Mouse (Mus musculus) erythroblast, embryonic 14.5 days (primary cell): ENCODE measurements at regions not wholly inside any gene's neighbourhood (a gene's known extent, or its start where the extent isn't known, plus 50 kb on each side); places are given as distances from the start of the nearest gene placed in this dataset.

Experiments used
- H3K27me3 ChIP-seq: 2 replicates; pipeline ENCODE4 v1.6.1; 2012; ENCODE audit warnings: inconsistent platforms; ENCODE audit not compliant: control insufficient read depth
- H3K36me3 ChIP-seq: 2 replicates; pipeline ENCODE4 v1.6.1; 2012; ENCODE audit warnings: mild to moderate bottlenecking, inconsistent platforms; ENCODE audit not compliant: control insufficient read depth
- H3K4me1 ChIP-seq: 2 replicates; pipeline ENCODE4 v1.6.1; 2012; ENCODE audit warnings: inconsistent platforms; ENCODE audit not compliant: control insufficient read depth
- H3K4me3 ChIP-seq: replicated peaks from 2 replicates; pipeline ENCODE3; 2012; ENCODE audit warnings: moderate library complexity, mild to moderate bottlenecking, inconsistent platforms
- H3K9me3 ChIP-seq: 2 replicates; pipeline ENCODE4 v1.6.1; 2012; ENCODE audit warnings: low read length, inconsistent platforms, mixed read lengths; ENCODE audit not compliant: control insufficient read depth
- GATA1 ChIP-seq: IDR thresholded peaks from 2 replicates; pipeline ENCODE4 v1.6.1; 2012; ENCODE audit warnings: low read length, inconsistent platforms, mixed read lengths
- TAL1 ChIP-seq: IDR thresholded peaks from 3 replicates; pipeline ENCODE4 v1.6.1; 2012; ENCODE audit warnings: low read length, inconsistent platforms, mixed read lengths

GRCm38 (mm10) chr6:143484941-143485340 lies 317.9 kb downstream of the Etnk1 start:
- Histone ChIP-seq H3K9me3 (peaks cover 20% of the 10 kb centered on the region), H3K4me3 (no peak overlapping the region), H3K36me3 (no peaks in the 10 kb centered on the region), H3K4me1 (no peaks in the 10 kb centered on the region), H3K27me3 (no peaks in the 10 kb centered on the region)
- no peak for TF ChIP-seq GATA1
- TF ChIP-seq TAL1: no peak

- Histone ChIP-seq H3K9me3 (peaks cover 26% of the 10 kb centered on the region), H3K4me3 (no peak overlapping the region), H3K36me3 (no peaks in the 10 kb centered on the region), H3K4me1 (no peaks in the 10 kb centered on the region), H3K27me3 (no peaks in the 10 kb centered on the region)
- TF ChIP-seq TAL1 (no peak), GATA1 (no peak)
Measured at GRCm38 (mm10) chr6:143487003-143487402, 320.0 kb downstream of the Etnk1 start.

GRCm38 (mm10) chr6:143490019-143490418 lies 323.0 kb downstream of the Etnk1 start:
- H3K4me1 ChIP-seq: no peaks in the 10 kb centered on the region
- H3K27me3 ChIP-seq: no peaks in the 10 kb centered on the region
- peaks cover 43% of the 10 kb centered on the region for H3K9me3 ChIP-seq
- TF ChIP-seq TAL1 (no peak), GATA1 (no peak)
- H3K36me3 ChIP-seq: no peaks in the 10 kb centered on the region
- no peak overlapping the region for H3K4me3 ChIP-seq

- TF ChIP-seq GATA1 (no peak), TAL1 (no peak)
- H3K4me1 ChIP-seq: no peaks in the 10 kb centered on the region
- no peak overlapping the region for H3K4me3 ChIP-seq
- H3K27me3 ChIP-seq: no peaks in the 10 kb centered on the region
- no peaks in the 10 kb centered on the region for H3K36me3 ChIP-seq
- peaks cover 43% of the 10 kb centered on the region for H3K9me3 ChIP-seq
Measured at GRCm38 (mm10) chr6:143491380-143491779, 324.4 kb downstream of the Etnk1 start.

GRCm38 (mm10) chr6:143493543-143493942 lies 326.5 kb downstream of the Etnk1 start:
- H3K9me3 ChIP-seq: peaks cover 39% of the 10 kb centered on the region
- no peaks in the 10 kb centered on the region for H3K4me1 ChIP-seq
- TF ChIP-seq GATA1 (no peak), TAL1 (no peak)

GRCm38 (mm10) chr6:143494341-143494740 lies 327.3 kb downstream of the Etnk1 start:
- Histone ChIP-seq H3K4me3 (no peak overlapping the region), H3K4me1 (no peaks in the 10 kb centered on the region), H3K9me3 (peaks cover 39% of the 10 kb centered on the region), H3K27me3 (no peaks in the 10 kb centered on the region), H3K36me3 (no peaks in the 10 kb centered on the region)
- no peak for TF ChIP-seq TAL1
- TF ChIP-seq GATA1: no peak

More at GRCm38 (mm10) chr6:143493543-143493942, 326.5 kb downstream of the Etnk1 start:
- no peak overlapping the region for H3K4me3 ChIP-seq
- no peaks in the 10 kb centered on the region for H3K36me3 ChIP-seq
- no peaks in the 10 kb centered on the region for H3K27me3 ChIP-seq

GRCm38 (mm10) chr6:143494886-143495285 lies 327.9 kb downstream of the Etnk1 start:
- Histone ChIP-seq H3K27me3 (no peaks in the 10 kb centered on the region), H3K4me3 (no peak overlapping the region), H3K9me3 (peaks cover 33% of the 10 kb centered on the region), H3K36me3 (no peaks in the 10 kb centered on the region), H3K4me1 (no peaks in the 10 kb centered on the region)
- TF ChIP-seq TAL1 (no peak), GATA1 (no peak)

- Histone ChIP-seq H3K9me3 (peaks cover 11% of the 10 kb centered on the region), H3K4me3 (no peak overlapping the region), H3K4me1 (no peaks in the 10 kb centered on the region), H3K27me3 (no peaks in the 10 kb centered on the region), H3K36me3 (no peaks in the 10 kb centered on the region)
- TF ChIP-seq GATA1 (no peak), TAL1 (no peak)
Measured at GRCm38 (mm10) chr6:143498764-143499163, 331.7 kb downstream of the Etnk1 start.

- Histone ChIP-seq H3K4me1 (no peaks in the 10 kb centered on the region), H3K36me3 (no peaks in the 10 kb centered on the region), H3K4me3 (no peak overlapping the region), H3K27me3 (no peaks in the 10 kb centered on the region), H3K9me3 (peaks cover 4% of the 10 kb centered on the region)
- TF ChIP-seq TAL1 (no peak), GATA1 (no peak)
Measured at GRCm38 (mm10) chr6:143499259-143500043, 332.4 kb downstream of the Etnk1 start.

- TF ChIP-seq GATA1 (no peak), TAL1 (no peak)
- no peaks in the 10 kb centered on the region for H3K36me3 ChIP-seq
- H3K27me3 ChIP-seq: no peaks in the 10 kb centered on the region
- H3K4me1 ChIP-seq: no peaks in the 10 kb centered on the region
- H3K9me3 ChIP-seq: peaks cover 3% of the 10 kb centered on the region
- no peak overlapping the region for H3K4me3 ChIP-seq
Measured at GRCm38 (mm10) chr6:143502803-143503202, 335.8 kb downstream of the Etnk1 start.
